Mouse (Mus musculus) CH12.LX (cell line): Measurements from ENCODE around the gene Ergic1. TPM values are rescaled to one million over a fixed set of nuclear protein-coding genes. Genes with fewer than 3 reads are reported as not detected.
A peak's percentile ranks its signal among the peaks of the same experiment; 100 is the strongest.

Experiments
- DNase-seq: peaks from one replicate; pipeline ENCODE4 v3.0.0-alpha.2; 2013; ENCODE audit errors: extremely low read depth
- H3K27ac ChIP-seq: 2 replicates; pipeline ENCODE4 v1.5.1; 2012; ENCODE audit warnings: low read depth, mild to moderate bottlenecking, control low read depth, moderate library complexity; ENCODE audit not compliant: insufficient read depth
- H3K27me3 ChIP-seq: replicated peaks from 2 replicates; pipeline ENCODE3; 2012; ENCODE audit warnings: inconsistent platforms
- H3K36me3 ChIP-seq, 2 experiments: replicated peaks in 1 of 2; 2 replicates each; pipeline versions ENCODE3 to v1.6.1; 2012; ENCODE audit warnings: inconsistent platforms in 1 of 2, low read length in 1 of 2, mild to moderate bottlenecking in 1 of 2, mixed read lengths in 1 of 2, moderate library complexity in 1 of 2; ENCODE audit not compliant: control insufficient read depth in 1 of 2, insufficient read depth in 1 of 2
- H3K4me1 ChIP-seq, 2 experiments: 2 replicates each; pipeline ENCODE4 v1.6.1; 2012; ENCODE audit warnings: inconsistent platforms in 1 of 2, moderate library complexity in 1 of 2; ENCODE audit not compliant: insufficient read depth in 2 of 2, control insufficient read depth in 1 of 2
- H3K4me2 ChIP-seq: 2 replicates; pipeline ENCODE4 v1.6.1; 2012; ENCODE audit warnings: low read depth, mild to moderate bottlenecking, control low read depth; ENCODE audit not compliant: poor library complexity, insufficient read depth, severe bottlenecking
- H3K4me3 ChIP-seq, 3 experiments: fragments of 150-350 bp in 1 of 3; sonication (generic) in 1 of 3; replicated peaks in 1 of 3; 2 replicates each; pipeline versions ENCODE3 to v1.5.1; 2011 to 2012; ENCODE audit warnings: low read depth in 2 of 3, low read length in 2 of 3, mild to moderate bottlenecking in 2 of 3, moderate library complexity in 2 of 3, control low read depth in 1 of 3, improper control_type of control experiment in 1 of 3, inconsistent platforms in 1 of 3, mixed read lengths in 1 of 3; ENCODE audit not compliant: poor library complexity in 1 of 3
- H3K79me2 ChIP-seq: replicated peaks from 2 replicates; pipeline ENCODE4 v1.6.1; 2012; ENCODE audit warnings: mild to moderate bottlenecking, moderate library complexity; ENCODE audit not compliant: control insufficient read depth, poor library complexity, insufficient read depth, severe bottlenecking; ENCODE audit errors: extremely low read depth
- H3K9ac ChIP-seq: 2 replicates; pipeline ENCODE4 v1.6.1; 2012; ENCODE audit warnings: low read depth, mild to moderate bottlenecking, control low read depth, moderate library complexity; ENCODE audit not compliant: insufficient read depth
- H3K9me3 ChIP-seq: replicated peaks from 2 replicates; pipeline ENCODE3; 2012; ENCODE audit warnings: low read length, inconsistent platforms, mixed read lengths
- CHD1 ChIP-seq: IDR thresholded peaks from 2 replicates; pipeline ENCODE4 v1.6.1; 2012; ENCODE audit warnings: low read depth, low read length, improper control_type of control experiment, inconsistent platforms
- CHD2 ChIP-seq: IDR thresholded peaks from 2 replicates; pipeline ENCODE4 v1.6.1; 2011; ENCODE audit warnings: low read length, improper control_type of control experiment
- ELF1 ChIP-seq: IDR thresholded peaks from 2 replicates; pipeline ENCODE4 v1.6.1; 2014; ENCODE audit warnings: low read depth, mild to moderate bottlenecking, inconsistent platforms, low read length, improper control_type of control experiment
- ETS1 ChIP-seq: conservative IDR thresholded peaks from 2 replicates; pipeline ENCODE4 v1.6.1; 2012; ENCODE audit warnings: low read depth, mild to moderate bottlenecking, inconsistent platforms, low read length, improper control_type of control experiment, moderate library complexity
- HCFC1 ChIP-seq: IDR thresholded peaks from 2 replicates; pipeline ENCODE4 v1.6.1; 2012; ENCODE audit warnings: low read depth, mild to moderate bottlenecking, inconsistent platforms, low read length, improper control_type of control experiment
- JUN ChIP-seq: IDR thresholded peaks from 2 replicates; pipeline ENCODE4 v1.6.1; 2011; ENCODE audit warnings: low read depth, mild to moderate bottlenecking, low read length, improper control_type of control experiment, moderate library complexity; ENCODE audit not compliant: insufficient read depth
- JUND ChIP-seq: conservative IDR thresholded peaks from 2 replicates; pipeline ENCODE4 v1.6.1; 2011; ENCODE audit warnings: low read depth, low read length, improper control_type of control experiment
- KAT2A ChIP-seq: IDR thresholded peaks from 2 replicates; pipeline ENCODE4 v1.6.1; 2012; ENCODE audit warnings: low read length, improper control_type of control experiment, inconsistent platforms; ENCODE audit not compliant: insufficient replicate concordance
- MAFK ChIP-seq: IDR thresholded peaks from 2 replicates; pipeline ENCODE4 v1.6.1; 2011; ENCODE audit warnings: low read length, improper control_type of control experiment; ENCODE audit not compliant: insufficient replicate concordance
- MEF2A ChIP-seq: IDR thresholded peaks from 2 replicates; pipeline ENCODE4 v1.6.1; 2014; ENCODE audit warnings: low read depth, mild to moderate bottlenecking, inconsistent platforms, low read length, improper control_type of control experiment, borderline replicate concordance
- MYC ChIP-seq: IDR thresholded peaks from 2 replicates; pipeline ENCODE4 v1.6.1; 2011; ENCODE audit warnings: low read depth, mild to moderate bottlenecking, improper control_type of control experiment, low read length
- NELFE ChIP-seq: IDR thresholded peaks from 2 replicates; pipeline ENCODE4 v1.6.1; 2011; ENCODE audit warnings: low read depth, low read length, improper control_type of control experiment
- POLR2A ChIP-seq: IDR thresholded peaks from 2 replicates; pipeline ENCODE4 v1.6.1; 2011; ENCODE audit warnings: low read depth, mild to moderate bottlenecking, improper control_type of control experiment, low read length
- POLR2AphosphoS2 ChIP-seq: IDR thresholded peaks from 2 replicates; pipeline ENCODE4 v1.6.1; 2011; ENCODE audit warnings: low read depth, low read length, improper control_type of control experiment
- RAD21 ChIP-seq: IDR thresholded peaks from 2 replicates; pipeline ENCODE4 v1.6.1; 2011; ENCODE audit warnings: low read depth, mild to moderate bottlenecking, low read length, improper control_type of control experiment, moderate library complexity
- RCOR1 ChIP-seq: conservative IDR thresholded peaks from 2 replicates; pipeline ENCODE4 v1.6.1; 2012; ENCODE audit warnings: low read depth, mild to moderate bottlenecking, inconsistent platforms, low read length, improper control_type of control experiment
- SIN3A ChIP-seq: IDR thresholded peaks from 2 replicates; pipeline ENCODE4 v1.6.1; 2012; ENCODE audit warnings: low read length, improper control_type of control experiment, inconsistent platforms
- SMC3 ChIP-seq: IDR thresholded peaks from 2 replicates; pipeline ENCODE4 v1.6.1; 2011; ENCODE audit warnings: low read depth, low read length, improper control_type of control experiment
- USF2 ChIP-seq: conservative IDR thresholded peaks from 2 replicates; pipeline ENCODE4 v1.6.1; 2011; ENCODE audit warnings: low read depth, low read length, improper control_type of control experiment
- ZC3H11A ChIP-seq: IDR thresholded peaks from 2 replicates; pipeline ENCODE4 v1.6.1; 2012; ENCODE audit warnings: low read depth, mild to moderate bottlenecking, inconsistent platforms, low read length, improper control_type of control experiment
- ZKSCAN1 ChIP-seq: IDR thresholded peaks from 2 replicates; pipeline ENCODE4 v1.6.1; 2012; ENCODE audit warnings: low read depth, inconsistent platforms, low read length, improper control_type of control experiment, borderline replicate concordance
- ZMIZ1 ChIP-seq: IDR thresholded peaks from 2 replicates; pipeline ENCODE4 v1.6.1; 2012; ENCODE audit warnings: low read depth, mild to moderate bottlenecking, inconsistent platforms, low read length, improper control_type of control experiment
- dilution Hi-C: fragments of 300-500 bp; cut with MboI; formaldehyde crosslinking; loops from 2 replicates; pipeline ENCODE4 v1.14.3; 2020; ENCODE audit warnings: low sequenced_read_pairs; ENCODE audit not compliant: extremely low pct_unique_long_range_greater_than_20kb, extremely low pct_ligation_motif_present
- in situ Hi-C: fragments of 300-500 bp; cut with MboI; formaldehyde crosslinking; loops from 3 replicates; pipeline ENCODE4 v1.14.3; 2019; ENCODE audit warnings: low sequenced_read_pairs, low pct_ligation_motif_present, low pct_unique_long_range_greater_than_20kb, mixed read lengths
- polyA plus RNA-seq: library from polyadenylated mRNA; unstranded; fragments of >175 nt; gene quantifications from 2 replicates; pipeline ENCODE4 v1.2.1, GENCODE M21; 2012; ENCODE audit warnings: low read depth; ENCODE audit not compliant: insufficient read length
- total RNA-seq, 2 experiments: library from RNA; depleted of rRNA; stranded (reverse); fragments of 300-350 nt in 1 of 2; fragments of >200 nt in 1 of 2; gene quantifications; 2 replicates each; pipeline ENCODE4 v1.2.3; 2012 to 2014

The Ergic1 gene
- total and polyA plus RNA-seq, 3 experiments, result 93.5 to 142 (median 131) TPM

- TF ChIP-seq JUN, result peak; percentile 88
- TF ChIP-seq MEF2A, result no peak
- TF ChIP-seq ETS1, result peak; percentile 68
- no peak for TF ChIP-seq MAFK
- peak; percentile 88 for TF ChIP-seq JUND
Measured at GRCm38 (mm10) chr17:26537722-26538471, 23.4 kb upstream of the Ergic1 start (continued).

- no peak for DNase-seq
- Histone ChIP-seq H3K27me3 (no peaks in the 10 kb centered on the region), H3K27ac (no peak overlapping the region), H3K4me2 (no peak overlapping the region), H3K9ac (no peak overlapping the region), H3K36me3 (no peaks in the 10 kb centered on the region)
- TF ChIP-seq NELFE, result no peak
- no peak for TF ChIP-seq KAT2A
- no peak for TF ChIP-seq POLR2A
- no peak for TF ChIP-seq ZMIZ1
- no peak for TF ChIP-seq SIN3A
- no peak for TF ChIP-seq MYC
- TF ChIP-seq POLR2AphosphoS2, result no peak
- TF ChIP-seq JUN, result no peak
- TF ChIP-seq CHD2, result no peak
- no peak for TF ChIP-seq MAFK
- TF ChIP-seq RCOR1, result no peak
- TF ChIP-seq ETS1, result no peak
- TF ChIP-seq HCFC1, result no peak
- TF ChIP-seq RAD21, result no peak
- no peak for TF ChIP-seq USF2
- no peak for TF ChIP-seq ZC3H11A
- no peak for TF ChIP-seq ZKSCAN1
- TF ChIP-seq SMC3, result no peak
- no peak for TF ChIP-seq ELF1
- no peak for TF ChIP-seq CHD1
- TF ChIP-seq, all 38 proteins: peak for 0
- Histone ChIP-seq H3K4me1 (peaks cover 15 to 47% of the 10 kb centered on the region in 2 experiments), H3K4me3 (no peak overlapping the region), H3K79me2 (no peaks in the 10 kb centered on the region), H3K9me3 (no peaks in the 10 kb centered on the region)
- dilution Hi-C loops, result no loop called here
- in situ Hi-C loops, result no loop called here
Measured at GRCm38 (mm10) chr17:26540083-26540482, 21.2 kb upstream of the Ergic1 start.
